Mouse (Mus musculus): ENCODE results near the gene Atxn2l.

GRCm38 (mm10) chr7:126519513-126519912, 16.3 kb upstream of the Atxn2l start:
- TF ChIP-seq POLR2A (IDR thresholded peaks at IDR 0.05; ENCODE audit: control insufficient read depth, low read depth, low read length) (no peak), CTCF (IDR thresholded peaks at IDR 0.05; ENCODE audit: control insufficient read depth, insufficient read depth, insufficient replicate concordance, low read depth, low read length) (no peak)

All from testis, adult 2 months (tissue).